Mouse (Mus musculus): ENCODE measurements around the gene Wfdc3.

DNA sequence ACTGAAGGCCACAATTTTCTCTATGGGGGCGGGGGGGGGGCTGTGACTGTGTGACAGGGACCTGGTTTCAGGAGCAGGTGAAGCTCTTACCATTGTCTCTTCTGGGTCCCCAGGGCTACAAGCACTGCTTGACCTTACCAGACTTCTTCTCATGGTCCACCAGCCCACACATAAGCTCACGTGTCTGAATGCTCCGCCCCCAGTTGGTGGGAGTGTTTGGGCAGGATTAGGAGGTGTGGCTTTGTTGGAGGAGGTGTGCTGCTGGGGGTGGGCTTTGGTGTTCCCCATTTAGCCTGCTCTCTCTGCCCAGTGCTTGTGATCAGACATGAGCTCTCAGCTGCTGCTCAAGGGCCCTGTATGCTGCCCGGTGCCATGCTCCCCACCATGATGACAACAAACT lies 22.5 kb downstream of the Wfdc3 start:
- TF ChIP-seq POLR2A (IDR thresholded peaks at IDR 0.05; ENCODE audit: insufficient read depth, low read depth, low read length) (no peak), CTCF (IDR thresholded peaks at IDR 0.05; ENCODE audit: insufficient read depth, low read depth, low read length) (no peak)
